In the genomic region with DNA sequence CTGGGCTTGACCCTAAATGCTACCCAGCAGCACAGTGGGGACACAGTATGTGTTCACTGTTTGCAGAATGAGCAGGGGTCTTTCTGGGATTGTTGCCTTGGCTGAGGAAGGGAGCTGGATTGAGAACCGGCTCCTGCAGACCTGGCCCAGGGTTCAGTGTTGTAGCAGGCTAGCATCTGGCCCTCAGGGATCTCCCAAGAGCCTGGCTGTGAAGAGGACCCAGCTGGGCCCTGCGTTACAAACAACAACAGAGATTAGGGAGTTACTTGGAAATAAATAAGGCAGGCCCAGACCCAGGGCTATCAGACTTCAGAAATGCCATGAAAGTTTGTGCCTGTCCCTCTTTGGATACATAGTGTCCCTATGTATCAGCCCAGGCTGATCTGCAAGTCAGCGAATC, we compare ENCODE assay signal across 9 mouse cellular contexts. TPM values are rescaled to one million over a fixed set of nuclear protein-coding genes. Genes with fewer than 3 reads are reported as not detected.
A peak's percentile ranks its signal among the peaks of the same experiment; 100 is the strongest.
DNase-seq lines count a peak whose midpoint lies in the region; ATAC-seq and TF ChIP-seq lines count a peak whose summit lies in the region.
"Had no signal": no experiment of that assay in that cellular context is flagged by ENCODE, and none has a peak within 500 bp of the region (broad histone marks: within the 10 kb centered on the region; RNA-seq: fewer than 3 reads in every experiment).

No protein-coding gene starts in this region.

- TF ChIP-seq CTCF in intestine, postnatal 0 days (IDR thresholded peaks at IDR 0.05; ENCODE audit: low read depth): no peak

- H3K27me3 ChIP-seq in intestine, embryonic 15.5 days (replicated peaks): no peaks in the 10 kb centered on the region
- no peaks in the 10 kb centered on the region for H3K27me3 ChIP-seq in intestine, postnatal 0 days (replicated peaks; ENCODE audit: control insufficient read depth, insufficient read depth, low read length)
- H3K27me3 ChIP-seq in neural tube, embryonic 13.5 days: no peaks in the 10 kb centered on the region
- H3K27me3 ChIP-seq in neural tube, embryonic 15.5 days (replicated peaks): no peaks in the 10 kb centered on the region
- no peaks in the 10 kb centered on the region for H3K27me3 ChIP-seq in limb, embryonic 15.5 days
- H3K27me3 ChIP-seq: embryonic facial prominence, embryonic 12.5 days; midbrain, embryonic 15.5 days had no signal

- no peak for ATAC-seq in intestine, embryonic 15.5 days
- ATAC-seq in intestine, postnatal 0 days: no peak
- ATAC-seq in neural tube, embryonic 13.5 days (ENCODE audit: low read depth): no peak
- ATAC-seq in neural tube, embryonic 15.5 days (ENCODE audit: low FRiP score): no peak
- ATAC-seq in limb, embryonic 15.5 days (ENCODE audit: insufficient number of reproducible peaks, low FRiP score, low TSS enrichment, low read depth): no peak
- ATAC-seq: midbrain, embryonic 15.5 days had no signal

- peaks cover 31% of the 10 kb centered on the region for H3K4me1 ChIP-seq in intestine, embryonic 15.5 days (replicated peaks)
- H3K4me1 ChIP-seq in intestine, postnatal 0 days (replicated peaks; ENCODE audit: control insufficient read depth, insufficient read depth, low read length): no peaks in the 10 kb centered on the region
- H3K4me1 ChIP-seq in neural tube, embryonic 13.5 days (replicated peaks): peaks cover 15% of the 10 kb centered on the region
- H3K4me1 ChIP-seq in neural tube, embryonic 15.5 days: 0 out of 2 replicates have a peak, but pooled peaks cover 9% of the 10 kb centered on the region
- peaks cover 29% of the 10 kb centered on the region for H3K4me1 ChIP-seq in limb, embryonic 15.5 days
- H3K4me1 ChIP-seq: midbrain, embryonic 15.5 days had no signal

- WGBS in intestine, embryonic 15.5 days: 70% methylated on average over 3 of the region's 3 CpGs
- 77% methylated on average over 3 of the region's 3 CpGs for WGBS in intestine, postnatal 0 days
- WGBS in neural tube, embryonic 13.5 days: 62% methylated on average over 3 of the region's 3 CpGs
- WGBS in neural tube, embryonic 15.5 days: 64% methylated on average over 3 of the region's 3 CpGs
- WGBS in limb, embryonic 15.5 days: 63% methylated on average over 3 of the region's 3 CpGs

- H3K4me2 ChIP-seq in intestine, embryonic 15.5 days (replicated peaks): no peak overlapping the region
- no peak overlapping the region for H3K4me2 ChIP-seq in intestine, postnatal 0 days (replicated peaks; ENCODE audit: low read depth)
- no peak overlapping the region for H3K4me2 ChIP-seq in neural tube, embryonic 13.5 days
- H3K4me2 ChIP-seq in neural tube, embryonic 15.5 days: no peak overlapping the region
- no peak overlapping the region for H3K4me2 ChIP-seq in limb, embryonic 15.5 days
- H3K4me2 ChIP-seq: midbrain, embryonic 15.5 days had no signal

- H3K4me3 ChIP-seq in intestine, embryonic 15.5 days (replicated peaks): no peak overlapping the region
- no peak overlapping the region for H3K4me3 ChIP-seq in intestine, postnatal 0 days (ENCODE audit: low read depth, low read length)
- no peak overlapping the region for H3K4me3 ChIP-seq in neural tube, embryonic 13.5 days
- no peak overlapping the region for H3K4me3 ChIP-seq in neural tube, embryonic 15.5 days (replicated peaks)
- no peak overlapping the region for H3K4me3 ChIP-seq in limb, embryonic 15.5 days
- H3K4me3 ChIP-seq: midbrain, embryonic 15.5 days had no signal

- H3K27ac ChIP-seq in intestine, embryonic 15.5 days: peak overlapping the region; percentile 81
- no peak overlapping the region for H3K27ac ChIP-seq in intestine, postnatal 0 days (ENCODE audit: low read depth, low read length)
- peak overlapping the region; percentile 49; the same call in 1 of the 2 replicates for H3K27ac ChIP-seq in neural tube, embryonic 13.5 days (replicated peaks)
- no peak overlapping the region for H3K27ac ChIP-seq in neural tube, embryonic 15.5 days (replicated peaks)
- peak overlapping the region; percentile 44 for H3K27ac ChIP-seq in limb, embryonic 15.5 days
- H3K27ac ChIP-seq: midbrain, embryonic 15.5 days had no signal

- H3K9ac ChIP-seq in intestine, embryonic 15.5 days: no peak overlapping the region
- no peak overlapping the region for H3K9ac ChIP-seq in intestine, postnatal 0 days (ENCODE audit: low read depth, low read length)
- H3K9ac ChIP-seq in neural tube, embryonic 13.5 days: no peak overlapping the region
- no peak overlapping the region for H3K9ac ChIP-seq in neural tube, embryonic 15.5 days (replicated peaks)
- H3K9ac ChIP-seq in limb, embryonic 15.5 days: no peak overlapping the region
- H3K9ac ChIP-seq: midbrain, embryonic 15.5 days had no signal

- DNase-seq in right cerebral cortex, postnatal 4 days: no peak
- no peak for DNase-seq in cerebellum, adult 11 months

- H3K9me3 ChIP-seq in intestine, embryonic 15.5 days: no peaks in the 10 kb centered on the region
- H3K9me3 ChIP-seq in intestine, postnatal 0 days (ENCODE audit: control insufficient read depth): no peaks in the 10 kb centered on the region
- no peaks in the 10 kb centered on the region for H3K9me3 ChIP-seq in neural tube, embryonic 13.5 days
- H3K9me3 ChIP-seq in neural tube, embryonic 15.5 days (replicated peaks): no peaks in the 10 kb centered on the region
- no peaks in the 10 kb centered on the region for H3K9me3 ChIP-seq in limb, embryonic 15.5 days
- H3K9me3 ChIP-seq: embryonic facial prominence, embryonic 12.5 days; midbrain, embryonic 15.5 days had no signal

- no peaks in the 10 kb centered on the region for H3K36me3 ChIP-seq in intestine, embryonic 15.5 days
- H3K36me3 ChIP-seq in intestine, postnatal 0 days (ENCODE audit: control insufficient read depth, insufficient read depth): no peaks in the 10 kb centered on the region
- H3K36me3 ChIP-seq in neural tube, embryonic 13.5 days: no peaks in the 10 kb centered on the region
- no peaks in the 10 kb centered on the region for H3K36me3 ChIP-seq in neural tube, embryonic 15.5 days
- H3K36me3 ChIP-seq in limb, embryonic 15.5 days: no peaks in the 10 kb centered on the region
- H3K36me3 ChIP-seq: embryonic facial prominence, embryonic 12.5 days; midbrain, embryonic 15.5 days had no signal

RNA-seq across cellular contexts. Expression of gene Eng, which starts 0.7 kb away (rescaled TPM):
- 62.6 and 63.2 TPM in 2 replicates for polyA plus RNA-seq in intestine, embryonic 15.5 days (2015; fragmentation: Nextera tagmentation; extraction: Ambion mirVana)
- polyA plus RNA-seq in intestine, postnatal 0 days (2015; fragmentation: Nextera tagmentation; extraction: Ambion mirVana): 32.2 and 34.1 TPM in 2 replicates
- 28.4 and 31.5 TPM in 2 replicates for polyA plus RNA-seq in neural tube, embryonic 13.5 days (2015; fragmentation: Nextera tagmentation; extraction: Ambion mirVana)
- 29.6 and 40.5 TPM in 2 replicates for polyA plus RNA-seq in neural tube, embryonic 15.5 days (2015; fragmentation: Nextera tagmentation; extraction: Ambion mirVana)
- 64.6 and 71.5 TPM in 2 replicates for polyA plus RNA-seq in limb, embryonic 15.5 days (2015; fragmentation: Nextera tagmentation; extraction: Ambion mirVana)

RNA-seq across cellular contexts. Expression of gene Ak1, which starts 24.1 kb away (rescaled TPM):
- 19.2 and 19.6 TPM in 2 replicates for polyA plus RNA-seq in intestine, embryonic 15.5 days (2015; fragmentation: Nextera tagmentation; extraction: Ambion mirVana)
- 10.5 and 12.1 TPM in 2 replicates for polyA plus RNA-seq in intestine, postnatal 0 days (2015; fragmentation: Nextera tagmentation; extraction: Ambion mirVana)
- 74.2 and 75.4 TPM in 2 replicates for polyA plus RNA-seq in neural tube, embryonic 13.5 days (2015; fragmentation: Nextera tagmentation; extraction: Ambion mirVana)
- polyA plus RNA-seq in neural tube, embryonic 15.5 days (2015; fragmentation: Nextera tagmentation; extraction: Ambion mirVana): 88.5 and 103 TPM in 2 replicates
- 46.9 and 132 TPM in 2 replicates for polyA plus RNA-seq in limb, embryonic 15.5 days (2015; fragmentation: Nextera tagmentation; extraction: Ambion mirVana)

RNA-seq across cellular contexts. Expression of gene St6galnac6, which starts 46.1 kb away (rescaled TPM):
- 14.0 and 15.7 TPM in 2 replicates for polyA plus RNA-seq in intestine, embryonic 15.5 days (2015; fragmentation: Nextera tagmentation; extraction: Ambion mirVana)
- 8.3 and 9.1 TPM in 2 replicates for polyA plus RNA-seq in intestine, postnatal 0 days (2015; fragmentation: Nextera tagmentation; extraction: Ambion mirVana)
- polyA plus RNA-seq in neural tube, embryonic 13.5 days (2015; fragmentation: Nextera tagmentation; extraction: Ambion mirVana): 9.4 and 11.0 TPM in 2 replicates
- 13.5 and 14.4 TPM in 2 replicates for polyA plus RNA-seq in neural tube, embryonic 15.5 days (2015; fragmentation: Nextera tagmentation; extraction: Ambion mirVana)
- 24.7 and 27.1 TPM in 2 replicates for polyA plus RNA-seq in limb, embryonic 15.5 days (2015; fragmentation: Nextera tagmentation; extraction: Ambion mirVana)

RNA-seq across cellular contexts. Expression of gene Fpgs, which starts 58.3 kb away (rescaled TPM):
- 30.1 and 35.5 TPM in 2 replicates for polyA plus RNA-seq in intestine, embryonic 15.5 days (2015; fragmentation: Nextera tagmentation; extraction: Ambion mirVana)
- 12.4 and 15.2 TPM in 2 replicates for polyA plus RNA-seq in intestine, postnatal 0 days (2015; fragmentation: Nextera tagmentation; extraction: Ambion mirVana)
- polyA plus RNA-seq in neural tube, embryonic 13.5 days (2015; fragmentation: Nextera tagmentation; extraction: Ambion mirVana): 14.3 and 14.7 TPM in 2 replicates
- 19.3 and 20.6 TPM in 2 replicates for polyA plus RNA-seq in neural tube, embryonic 15.5 days (2015; fragmentation: Nextera tagmentation; extraction: Ambion mirVana)
- polyA plus RNA-seq in limb, embryonic 15.5 days (2015; fragmentation: Nextera tagmentation; extraction: Ambion mirVana): 33.5 and 34.8 TPM in 2 replicates

RNA-seq across cellular contexts. Expression of gene St6galnac4, which starts 58.8 kb away (rescaled TPM):
- 16.4 and 18.8 TPM in 2 replicates for polyA plus RNA-seq in intestine, embryonic 15.5 days (2015; fragmentation: Nextera tagmentation; extraction: Ambion mirVana)
- polyA plus RNA-seq in intestine, postnatal 0 days (2015; fragmentation: Nextera tagmentation; extraction: Ambion mirVana): 5.7 and 6.6 TPM in 2 replicates
- 25.3 and 25.9 TPM in 2 replicates for polyA plus RNA-seq in neural tube, embryonic 13.5 days (2015; fragmentation: Nextera tagmentation; extraction: Ambion mirVana)
- polyA plus RNA-seq in neural tube, embryonic 15.5 days (2015; fragmentation: Nextera tagmentation; extraction: Ambion mirVana): 43.9 and 44.6 TPM in 2 replicates
- 33.8 and 44.2 TPM in 2 replicates for polyA plus RNA-seq in limb, embryonic 15.5 days (2015; fragmentation: Nextera tagmentation; extraction: Ambion mirVana)

Comparison
In these comparisons a context has a peak if more than half of its experiments do, and no peak if none do; other contexts are left out.
1. H3K27ac ChIP-seq: peak in intestine, embryonic 15.5 days (single experiment), neural tube, embryonic 13.5 days (single experiment) and limb, embryonic 15.5 days (single experiment); none in intestine, postnatal 0 days (single experiment) and neural tube, embryonic 15.5 days (single experiment).